Mouse (Mus musculus) small intestine, adult 2 months (tissue): ENCODE measurements around the gene Cluh.

ENCODE experiments used
- CTCF ChIP-seq: fragments of 200-500 bp; IDR thresholded peaks from 2 replicates; pipeline ENCODE4 v1.5.1; 2012; ENCODE audit warnings: low read depth, mild to moderate bottlenecking, control low read depth, inconsistent platforms, low read length, moderate library complexity, mixed read lengths; ENCODE audit not compliant: insufficient replicate concordance, insufficient read length; ENCODE audit errors: extremely low read depth
- POLR2A ChIP-seq: fragments of 200-500 bp; IDR thresholded peaks from 2 replicates; pipeline ENCODE4 v1.6.1; 2012; ENCODE audit warnings: low read depth, mild to moderate bottlenecking, control low read depth, inconsistent platforms, low read length, moderate library complexity

GRCm38 (mm10) chr11:74673561-74673960 is 24.3 kb downstream of the Cluh start:
- TF ChIP-seq CTCF (no peak), POLR2A (no peak)
